Mouse (Mus musculus) forebrain, embryonic 11.5 days (tissue): ENCODE measurements around the gene Rspo3. TPM values are rescaled to one million over a fixed set of nuclear protein-coding genes. Genes with fewer than 3 reads are reported as not detected.

Source experiments
- ATAC-seq: fragments of 200-750 bp; cut with Nextera tagmentation; replicated peaks from 2 replicates; pipeline ENCODE4 v1.8.0; 2017; ENCODE audit warnings: moderate TSS enrichment; ENCODE audit not compliant: low FRiP score
- DNase-seq: peaks from one replicate; pipeline ENCODE4 v3.0.0-alpha.2; 2017; ENCODE audit warnings: low spot score
- H3K27ac ChIP-seq: fragments of 300-500 bp; sonication (generic); 2 replicates; pipeline ENCODE4 v1.5.1; 2014; ENCODE audit warnings: low read depth, low read length
- H3K27me3 ChIP-seq: fragments of 300-500 bp; sonication (generic); 2 replicates; pipeline ENCODE4 v1.6.1; 2014; ENCODE audit warnings: mild to moderate bottlenecking, low read length, mixed read lengths; ENCODE audit not compliant: control insufficient read depth, insufficient read depth
- H3K36me3 ChIP-seq: fragments of 300-500 bp; sonication (generic); 2 replicates; pipeline ENCODE4 v1.6.1; 2014; ENCODE audit warnings: mild to moderate bottlenecking, low read length, moderate library complexity, mixed read lengths; ENCODE audit not compliant: control insufficient read depth, insufficient read depth
- H3K4me1 ChIP-seq: fragments of 300-500 bp; sonication (generic); replicated peaks from 2 replicates; pipeline ENCODE4 v1.6.1; 2014; ENCODE audit warnings: low read length, mixed read lengths; ENCODE audit not compliant: control insufficient read depth, insufficient read depth
- H3K4me2 ChIP-seq: fragments of 300-500 bp; sonication (generic); 2 replicates; pipeline ENCODE4 v1.6.1; 2014; ENCODE audit warnings: low read depth, mild to moderate bottlenecking, low read length, moderate library complexity, mixed read lengths; ENCODE audit not compliant: severe bottlenecking
- H3K4me3 ChIP-seq: fragments of 300-500 bp; sonication (generic); 2 replicates; pipeline ENCODE4 v1.5.1; 2014; ENCODE audit warnings: low read depth, low read length
- H3K9ac ChIP-seq: fragments of 300-500 bp; sonication (generic); 2 replicates; pipeline ENCODE4 v1.6.1; 2014; ENCODE audit warnings: low read length
- H3K9me3 ChIP-seq: fragments of 300-500 bp; sonication (generic); 2 replicates; pipeline ENCODE4 v1.6.1; 2016; ENCODE audit warnings: low read length, mixed read lengths; ENCODE audit not compliant: control insufficient read depth
- WGBS: fragments of 180-500 bp; shearing (Covaris S2); extraction: QIAGEN DNeasy Blood & Tissue Kit; methylation state at CpG from one replicate; pipeline ENCODE4 v1.1.7; 2014; 5-methylcytosine and 5-hydroxymethylcytosine counted together
- polyA plus RNA-seq: library from polyadenylated mRNA; unstranded; fragments of >200 nt; fragmentation: Nextera tagmentation; extraction: Ambion mirVana; gene quantifications from 2 replicates; pipeline ENCODE4 v1.2.1, GENCODE M21; 2014

Gene Rspo3
- polyA plus RNA-seq, 1 experiment from 2014 or later: 56.4 TPM

- no peak overlapping the region for H3K4me3 ChIP-seq
- no peak overlapping the region for H3K9ac ChIP-seq
- no peaks in the 10 kb centered on the region for H3K36me3 ChIP-seq
- no peaks in the 10 kb centered on the region for H3K9me3 ChIP-seq
- H3K27ac ChIP-seq: no peak overlapping the region
- 74% methylated on average over 5 of the region's 5 CpGs for WGBS
- H3K4me1 ChIP-seq: no peaks in the 10 kb centered on the region
- DNase-seq (no peak), ATAC-seq (no peak)
- H3K27me3 ChIP-seq: no peaks in the 10 kb centered on the region
- no peak overlapping the region for H3K4me2 ChIP-seq
Measured at GRCm38 (mm10) chr10:29470454-29470853, 65.2 kb downstream of the Rspo3 start.

GRCm38 (mm10) chr10:29460100-29460499 lies 75.6 kb downstream of the Rspo3 start:
- Histone ChIP-seq H3K27ac (no peak overlapping the region), H3K4me2 (no peak overlapping the region), H3K36me3 (no peaks in the 10 kb centered on the region), H3K4me1 (no peaks in the 10 kb centered on the region), H3K27me3 (no peaks in the 10 kb centered on the region), H3K9ac (no peak overlapping the region), H3K4me3 (no peak overlapping the region), H3K9me3 (no peaks in the 10 kb centered on the region)
- WGBS: 81% methylated on average over 3 of the region's 3 CpGs
- ATAC-seq (no peak), DNase-seq (no peak)

- no peak for DNase-seq
- 72% methylated on average over 2 of the region's 2 CpGs for WGBS
Measured at GRCm38 (mm10) chr10:29459632-29460031, 76.0 kb downstream of the Rspo3 start.

GRCm38 (mm10) chr10:29445076-29445475 lies 90.6 kb downstream of the Rspo3 start:
- H3K9ac ChIP-seq: no peak overlapping the region
- ATAC-seq (no peak), DNase-seq (no peak)
- H3K27ac ChIP-seq: no peak overlapping the region
- WGBS: 82% methylated on average over 3 of the region's 3 CpGs
- H3K36me3 ChIP-seq: no peaks in the 10 kb centered on the region
- no peak overlapping the region for H3K4me2 ChIP-seq
- H3K4me3 ChIP-seq: no peak overlapping the region
- H3K4me1 ChIP-seq: no peaks in the 10 kb centered on the region
- no peaks in the 10 kb centered on the region for H3K27me3 ChIP-seq
- H3K9me3 ChIP-seq: no peaks in the 10 kb centered on the region

More at GRCm38 (mm10) chr10:29459632-29460031, 76.0 kb downstream of the Rspo3 start:
- H3K4me2 ChIP-seq: no peak overlapping the region
- H3K4me1 ChIP-seq: no peaks in the 10 kb centered on the region
- H3K9ac ChIP-seq: no peak overlapping the region
- H3K27me3 ChIP-seq: no peaks in the 10 kb centered on the region
- H3K4me3 ChIP-seq: no peak overlapping the region
- H3K9me3 ChIP-seq: no peaks in the 10 kb centered on the region
- ATAC-seq: no peak
- H3K27ac ChIP-seq: no peak overlapping the region
- no peaks in the 10 kb centered on the region for H3K36me3 ChIP-seq

- 89% methylated on average over 5 of the region's 5 CpGs for WGBS
- ATAC-seq (no peak), DNase-seq (no peak)
- H3K36me3 ChIP-seq: no peaks in the 10 kb centered on the region
- no peaks in the 10 kb centered on the region for H3K4me1 ChIP-seq
- no peak overlapping the region for H3K9ac ChIP-seq
- H3K4me3 ChIP-seq: no peak overlapping the region
- no peak overlapping the region for H3K4me2 ChIP-seq
- H3K27me3 ChIP-seq: no peaks in the 10 kb centered on the region
- no peak overlapping the region for H3K27ac ChIP-seq
- H3K9me3 ChIP-seq: no peaks in the 10 kb centered on the region
Measured at GRCm38 (mm10) chr10:29441297-29441696, 94.4 kb downstream of the Rspo3 start.

- Histone ChIP-seq H3K27me3 (no peaks in the 10 kb centered on the region), H3K9ac (no peak overlapping the region)
- whole genome bisulfite sequencing: 94% methylated on average over 1 of the region's 1 CpGs
Measured at GRCm38 (mm10) chr10:29432935-29433453, 102.7 kb downstream of the Rspo3 start.

GRCm38 (mm10) chr10:29426660-29427059 lies 109.0 kb downstream of the Rspo3 start:
- no peaks in the 10 kb centered on the region for H3K9me3 ChIP-seq
- H3K27ac ChIP-seq: no peak overlapping the region
- no peaks in the 10 kb centered on the region for H3K4me1 ChIP-seq
- no peaks in the 10 kb centered on the region for H3K36me3 ChIP-seq
- WGBS: 88% methylated on average over 2 of the region's 2 CpGs
- no peaks in the 10 kb centered on the region for H3K27me3 ChIP-seq
- H3K9ac ChIP-seq: no peak overlapping the region
- H3K4me2 ChIP-seq: no peak overlapping the region
- ATAC-seq (no peak), DNase-seq (no peak)
- no peak overlapping the region for H3K4me3 ChIP-seq

More at GRCm38 (mm10) chr10:29432935-29433453, 102.7 kb downstream of the Rspo3 start:
- DNase-seq (no peak), ATAC-seq (no peak)
- no peaks in the 10 kb centered on the region for H3K36me3 ChIP-seq
- H3K4me3 ChIP-seq: no peak overlapping the region
- H3K4me1 ChIP-seq: no peaks in the 10 kb centered on the region
- H3K9me3 ChIP-seq: no peaks in the 10 kb centered on the region
- no peak overlapping the region for H3K27ac ChIP-seq
- H3K4me2 ChIP-seq: no peak overlapping the region

GRCm38 (mm10) chr10:29424571-29424970 lies 111.1 kb downstream of the Rspo3 start:
- Histone ChIP-seq H3K4me1 (no peaks in the 10 kb centered on the region), H3K4me2 (no peak overlapping the region), H3K4me3 (no peak overlapping the region), H3K36me3 (no peaks in the 10 kb centered on the region), H3K9me3 (no peaks in the 10 kb centered on the region), H3K27ac (no peak overlapping the region), H3K9ac (no peak overlapping the region), H3K27me3 (no peaks in the 10 kb centered on the region)
- DNase-seq (no peak), ATAC-seq (no peak)
- 89% methylated on average over 2 of the region's 2 CpGs for WGBS

GRCm38 (mm10) chr10:29414361-29414760 lies 121.3 kb downstream of the Rspo3 start:
- Histone ChIP-seq H3K4me1 (no peaks in the 10 kb centered on the region), H3K27ac (no peak overlapping the region), H3K27me3 (no peaks in the 10 kb centered on the region), H3K4me2 (no peak overlapping the region), H3K36me3 (no peaks in the 10 kb centered on the region), H3K9me3 (no peaks in the 10 kb centered on the region), H3K4me3 (no peak overlapping the region), H3K9ac (no peak overlapping the region)
- ATAC-seq (no peak), DNase-seq (no peak)
- 85% methylated on average over 2 of the region's 2 CpGs for WGBS
